Mouse (Mus musculus): ENCODE results near the gene Zfp663. TPM values are rescaled to one million over a fixed set of nuclear protein-coding genes. Genes with fewer than 3 reads are reported as not detected.

The Zfp663 gene
- polyA plus RNA-seq, 1 experiment = not detected

DNA sequence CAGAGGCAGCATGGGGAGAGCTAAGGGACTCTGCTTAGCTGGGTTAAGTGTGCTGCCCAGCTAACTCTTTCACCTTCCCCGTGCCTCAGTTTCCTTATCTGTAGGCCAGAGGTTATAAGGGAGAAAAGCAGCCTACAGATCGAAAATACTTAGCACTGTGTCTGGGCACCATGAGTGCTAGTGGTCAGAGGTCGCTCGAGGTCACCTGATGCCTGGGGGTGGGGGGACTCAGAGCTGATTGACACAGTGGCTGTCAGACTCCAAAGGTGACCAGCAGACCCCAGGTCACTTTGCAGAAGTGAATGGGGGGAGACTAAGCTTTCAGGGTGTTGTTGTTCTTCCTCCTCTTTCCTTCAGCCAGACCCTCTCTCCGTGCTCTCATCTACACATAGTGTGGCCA, 45.8 kb upstream of the Zfp663 start:
- Histone ChIP-seq H3K36me3 (ENCODE audit: control insufficient read depth, insufficient read depth) (no peaks in the 10 kb centered on the region), H3K27me3 (ENCODE audit: control insufficient read depth, insufficient read depth, insufficient read length) (peaks cover 22% of the 10 kb centered on the region), H3ac (ENCODE audit: control insufficient read depth, insufficient read length) (no peak overlapping the region), H3K4me3 (no peak overlapping the region), H3K79me2 (ENCODE audit: control insufficient read depth, insufficient read depth) (no peaks in the 10 kb centered on the region), H3K4me2 (ENCODE audit: low read depth) (no peak overlapping the region)
- TF ChIP-seq SRF (IDR thresholded peaks at IDR 0.05; ENCODE audit: control insufficient read depth, insufficient read length, low read depth) = no peak
- TF ChIP-seq MYOG (IDR thresholded peaks at IDR 0.05; ENCODE audit: control insufficient read depth in 1 of 3, insufficient read depth in 1 of 3, insufficient read length in 2 of 3, low read depth in 2 of 3) = no peak
- no peak for TF ChIP-seq USF1 (IDR thresholded peaks at IDR 0.05; ENCODE audit: low read depth)
- no peak for TF ChIP-seq POLR2AphosphoS2 (IDR thresholded peaks at IDR 0.05; ENCODE audit: insufficient read length, low read depth)
- TF ChIP-seq TCF12 (IDR thresholded peaks at IDR 0.05; ENCODE audit: insufficient read depth, poor library complexity, severe bottlenecking) = no peak
- TF ChIP-seq MYOD1 (IDR thresholded peaks at IDR 0.05; ENCODE audit: control insufficient read depth in 1 of 3, insufficient read length in 2 of 3, low read depth in 2 of 3) = no peak
- no peak for TF ChIP-seq CEBPB (IDR thresholded peaks at IDR 0.05; ENCODE audit: insufficient read depth, poor library complexity, severe bottlenecking)
- no peak for TF ChIP-seq TCF3 (IDR thresholded peaks at IDR 0.05; ENCODE audit: insufficient read length, low read depth)
- TF ChIP-seq POLR2A (IDR thresholded peaks at IDR 0.05; ENCODE audit: insufficient read length, low read depth) = no peak
- no peak for TF ChIP-seq REST (IDR thresholded peaks at IDR 0.05; ENCODE audit: insufficient read depth, insufficient read length)
- no peak for TF ChIP-seq MAX (IDR thresholded peaks at IDR 0.05; ENCODE audit: low read depth)

DNA sequence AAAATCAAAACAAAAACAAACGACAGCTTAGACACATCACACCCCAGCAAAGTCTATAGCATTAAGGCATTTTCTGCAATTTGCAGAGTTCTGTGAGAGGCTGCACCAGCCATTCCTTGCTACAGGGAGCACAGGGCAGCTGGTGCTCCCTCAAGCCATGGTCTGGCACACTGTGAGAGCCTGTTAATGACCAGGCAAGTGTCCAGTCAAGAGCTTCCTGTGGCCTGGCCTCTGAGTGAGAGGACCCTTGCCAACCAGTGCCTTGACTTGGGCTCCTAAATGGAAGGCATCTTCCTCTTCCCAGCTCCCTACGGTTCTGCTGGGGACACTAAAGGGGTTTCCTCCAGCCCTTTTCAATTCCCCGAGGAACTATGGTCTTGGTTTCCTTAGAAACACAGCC, 45.4 kb upstream of the Zfp663 start:
- H3K79me2 ChIP-seq (ENCODE audit: control insufficient read depth, insufficient read depth) = no peaks in the 10 kb centered on the region
- no peak overlapping the region for H3ac ChIP-seq (ENCODE audit: control insufficient read depth, insufficient read length)
- no peak overlapping the region for H3K4me3 ChIP-seq
- H3K36me3 ChIP-seq (ENCODE audit: control insufficient read depth, insufficient read depth) = no peaks in the 10 kb centered on the region
- peaks cover 20% of the 10 kb centered on the region for H3K27me3 ChIP-seq (ENCODE audit: control insufficient read depth, insufficient read depth, insufficient read length)
- H3K4me2 ChIP-seq (ENCODE audit: low read depth) = no peak overlapping the region
- TF ChIP-seq MYOG (IDR thresholded peaks at IDR 0.05; ENCODE audit: control insufficient read depth in 1 of 3, insufficient read depth in 1 of 3, insufficient read length in 2 of 3, low read depth in 2 of 3) = no peak
- TF ChIP-seq E2F4 (IDR thresholded peaks at IDR 0.05; ENCODE audit: insufficient read depth) = no peak
- TF ChIP-seq POLR2AphosphoS2 (IDR thresholded peaks at IDR 0.05; ENCODE audit: insufficient read length, low read depth) = no peak
- no peak for TF ChIP-seq TCF12 (IDR thresholded peaks at IDR 0.05; ENCODE audit: insufficient read depth, poor library complexity, severe bottlenecking)
- no peak for TF ChIP-seq CEBPB (IDR thresholded peaks at IDR 0.05; ENCODE audit: insufficient read depth, poor library complexity, severe bottlenecking)
- TF ChIP-seq USF1 (IDR thresholded peaks at IDR 0.05; ENCODE audit: low read depth) = no peak
- TF ChIP-seq MAX (IDR thresholded peaks at IDR 0.05; ENCODE audit: low read depth) = no peak
- no peak for TF ChIP-seq POLR2A (IDR thresholded peaks at IDR 0.05; ENCODE audit: insufficient read length, low read depth)
- no peak for TF ChIP-seq SRF (IDR thresholded peaks at IDR 0.05; ENCODE audit: control insufficient read depth, insufficient read length, low read depth)
- TF ChIP-seq REST (IDR thresholded peaks at IDR 0.05; ENCODE audit: insufficient read depth, insufficient read length) = no peak
- TF ChIP-seq TCF3 (IDR thresholded peaks at IDR 0.05; ENCODE audit: insufficient read length, low read depth) = no peak
- TF ChIP-seq MYOD1 (IDR thresholded peaks at IDR 0.05; ENCODE audit: control insufficient read depth in 1 of 3, insufficient read length in 2 of 3, low read depth in 2 of 3) = no peak

DNA sequence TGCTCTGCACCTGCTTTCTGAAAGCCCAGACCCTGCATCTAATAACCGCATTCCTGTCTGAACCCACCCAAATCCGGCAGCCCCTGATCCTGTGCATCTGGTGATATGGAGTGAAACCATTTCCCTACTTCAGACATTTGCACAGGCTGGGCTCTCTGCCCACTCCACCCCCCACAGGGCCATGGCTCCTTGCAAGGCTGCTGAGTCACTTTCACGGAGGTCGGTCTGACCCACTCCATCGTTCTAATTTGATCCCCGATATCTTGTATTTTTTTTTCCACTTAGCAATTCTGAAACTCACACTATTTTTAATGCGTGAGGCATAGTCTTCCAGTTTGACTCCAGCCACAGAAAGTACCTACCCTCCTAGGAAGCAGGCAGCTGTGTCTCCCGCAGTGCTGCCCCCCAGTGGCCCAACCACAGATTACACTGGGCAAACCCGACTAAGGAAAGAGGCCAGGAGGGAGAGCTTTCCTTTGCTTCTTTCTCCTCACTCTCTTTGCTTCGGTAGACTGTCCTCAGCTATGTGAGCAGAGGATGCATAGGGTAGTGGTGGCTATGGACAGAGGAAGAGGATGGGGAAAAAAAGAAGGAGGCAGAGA, 39.3 kb upstream of the Zfp663 start:
- Histone ChIP-seq H3K4me2 (ENCODE audit: low read depth) (no peak overlapping the region), H3K4me3 (no peak overlapping the region), H3K27me3 (ENCODE audit: control insufficient read depth, insufficient read depth, insufficient read length) (no peaks in the 10 kb centered on the region), H3K36me3 (ENCODE audit: control insufficient read depth, insufficient read depth) (no peaks in the 10 kb centered on the region), H3ac (ENCODE audit: control insufficient read depth, insufficient read length) (no peak overlapping the region), H3K79me2 (ENCODE audit: control insufficient read depth, insufficient read depth) (no peaks in the 10 kb centered on the region)
- no peak for TF ChIP-seq TCF3 (IDR thresholded peaks at IDR 0.05; ENCODE audit: insufficient read length, low read depth)
- no peak for TF ChIP-seq POLR2A (IDR thresholded peaks at IDR 0.05; ENCODE audit: insufficient read length, low read depth)
- no peak for TF ChIP-seq CEBPB (IDR thresholded peaks at IDR 0.05; ENCODE audit: insufficient read depth, poor library complexity, severe bottlenecking)
- no peak for TF ChIP-seq USF1 (IDR thresholded peaks at IDR 0.05; ENCODE audit: low read depth)
- TF ChIP-seq MYOD1 (IDR thresholded peaks at IDR 0.05; ENCODE audit: control insufficient read depth in 1 of 3, insufficient read length in 2 of 3, low read depth in 2 of 3) = peak in 1 of 3 experiments; percentile 40
- no peak for TF ChIP-seq SRF (IDR thresholded peaks at IDR 0.05; ENCODE audit: control insufficient read depth, insufficient read length, low read depth)
- TF ChIP-seq E2F4 (IDR thresholded peaks at IDR 0.05; ENCODE audit: insufficient read depth) = no peak
- TF ChIP-seq MAX (IDR thresholded peaks at IDR 0.05; ENCODE audit: low read depth) = no peak
- TF ChIP-seq TCF12 (IDR thresholded peaks at IDR 0.05; ENCODE audit: insufficient read depth, poor library complexity, severe bottlenecking) = no peak
- TF ChIP-seq REST (IDR thresholded peaks at IDR 0.05; ENCODE audit: insufficient read depth, insufficient read length) = no peak
- peak in 1 of 3 experiments; percentile 48 for TF ChIP-seq MYOG (IDR thresholded peaks at IDR 0.05; ENCODE audit: control insufficient read depth in 1 of 3, insufficient read depth in 1 of 3, insufficient read length in 2 of 3, low read depth in 2 of 3)

GRCm38 (mm10) chr2:165405351-165405750, 36.8 kb upstream of the Zfp663 start:
- H3K36me3 ChIP-seq (ENCODE audit: control insufficient read depth, insufficient read depth) = no peaks in the 10 kb centered on the region
- H3K79me2 ChIP-seq (ENCODE audit: control insufficient read depth, insufficient read depth) = no peaks in the 10 kb centered on the region
- H3K4me3 ChIP-seq = no peak overlapping the region
- no peaks in the 10 kb centered on the region for H3K27me3 ChIP-seq (ENCODE audit: control insufficient read depth, insufficient read depth, insufficient read length)
- peak overlapping the region; percentile 30 for H3K4me2 ChIP-seq (ENCODE audit: low read depth)
- TF ChIP-seq POLR2A (IDR thresholded peaks at IDR 0.05; ENCODE audit: insufficient read length, low read depth) = no peak
- TF ChIP-seq MYOD1 (IDR thresholded peaks at IDR 0.05; ENCODE audit: control insufficient read depth in 1 of 3, insufficient read length in 2 of 3, low read depth in 2 of 3) = peak in 1 of 3 experiments; percentile 17
- H3ac ChIP-seq (ENCODE audit: control insufficient read depth, insufficient read length) = no peak overlapping the region

- Histone ChIP-seq H3K4me3 (no peak overlapping the region), H3K79me2 (ENCODE audit: control insufficient read depth, insufficient read depth) (no peaks in the 10 kb centered on the region), H3ac (ENCODE audit: control insufficient read depth, insufficient read length) (no peak overlapping the region), H3K4me2 (ENCODE audit: low read depth) (peak overlapping the region; percentile 30), H3K36me3 (ENCODE audit: control insufficient read depth, insufficient read depth) (no peaks in the 10 kb centered on the region), H3K27me3 (ENCODE audit: control insufficient read depth, insufficient read depth, insufficient read length) (no peaks in the 10 kb centered on the region)
- TF ChIP-seq MAX (IDR thresholded peaks at IDR 0.05; ENCODE audit: low read depth) (no peak), MYOG (IDR thresholded peaks at IDR 0.05; ENCODE audit: control insufficient read depth in 1 of 3, insufficient read depth in 1 of 3, insufficient read length in 2 of 3, low read depth in 2 of 3) (no peak), USF1 (IDR thresholded peaks at IDR 0.05; ENCODE audit: low read depth) (no peak), POLR2AphosphoS2 (IDR thresholded peaks at IDR 0.05; ENCODE audit: insufficient read length, low read depth) (no peak), E2F4 (IDR thresholded peaks at IDR 0.05; ENCODE audit: insufficient read depth) (no peak), SRF (IDR thresholded peaks at IDR 0.05; ENCODE audit: control insufficient read depth, insufficient read length, low read depth) (no peak), REST (IDR thresholded peaks at IDR 0.05; ENCODE audit: insufficient read depth, insufficient read length) (no peak), CEBPB (IDR thresholded peaks at IDR 0.05; ENCODE audit: insufficient read depth, poor library complexity, severe bottlenecking) (no peak), MYOD1 (IDR thresholded peaks at IDR 0.05; ENCODE audit: control insufficient read depth in 1 of 3, insufficient read length in 2 of 3, low read depth in 2 of 3) (no peak), TCF12 (IDR thresholded peaks at IDR 0.05; ENCODE audit: insufficient read depth, poor library complexity, severe bottlenecking) (no peak), POLR2A (IDR thresholded peaks at IDR 0.05; ENCODE audit: insufficient read length, low read depth) (no peak), TCF3 (IDR thresholded peaks at IDR 0.05; ENCODE audit: insufficient read length, low read depth) (no peak)
These were observed 36.4 kb upstream of the Zfp663 start for GRCm38 (mm10) chr2:165404951-165405350.
